Mouse (Mus musculus) brain, adult 10 weeks (tissue): ENCODE results near the gene Naa40. TPM values are rescaled to one million over a fixed set of nuclear protein-coding genes. Genes with fewer than 3 reads are reported as not detected.

ENCODE experiments used
- polyA plus RNA-seq: library from polyadenylated mRNA; stranded (reverse); fragments of 350-450 nt; fragmentation: Illumina TruSeq; extraction: RNeasy Lipid Tissue Mini Kit (QIAGEN cat#74804); gene quantifications from one replicate; pipeline ENCODE4 v1.2.3, GENCODE M21; 2015; ENCODE audit warnings: low read depth, low replicate concordance

The Naa40 gene
- polyA plus RNA-seq: 32.4 TPM

GRCm38 (mm10) chr19:7240782-7241690 is at the start of gene Naa40:
Naa40 (minus strand) TSS chr19:7241183.

GRCm38 (mm10) chr19:7267091-7267741 is 26.2 kb upstream of the Naa40 start, which contains the start of gene Rcor2:
Rcor2 (plus strand) TSS chr19:7267325.

GRCm38 (mm10) chr19:7217162-7217925 is 23.6 kb downstream of the Naa40 start, which contains the start of gene Cox8a:
Cox8a (minus strand) TSS chr19:7217616.

GRCm38 (mm10) chr19:7205753-7206736 is 34.9 kb downstream of the Naa40 start, which contains the start of gene Otub1:
Otub1 (minus strand) TSS chr19:7206316.

Other genes starting within 250 kb of the Naa40 start
- gene Dnajc4, start 248.6 kb downstream of the Naa40 start, polyA plus RNA-seq: 27.9 TPM
- 14.3 TPM for gene Nudt22, start 245.1 kb downstream of the Naa40 start, polyA plus RNA-seq
- 21.3 TPM for gene Trpt1, start 245.1 kb downstream of the Naa40 start, polyA plus RNA-seq
- gene Fermt3, start 221.7 kb downstream of the Naa40 start, polyA plus RNA-seq: 3.8 TPM
- 245 TPM for gene Stip1, start 201.2 kb downstream of the Naa40 start, polyA plus RNA-seq
- 16.9 TPM for gene Macrod1, start 184.4 kb downstream of the Naa40 start, polyA plus RNA-seq
- gene Flrt1, start 135.5 kb downstream of the Naa40 start, polyA plus RNA-seq: 9.3 TPM
- 209 TPM for gene Otub1, start 34.9 kb downstream of the Naa40 start, polyA plus RNA-seq
- gene Cox8a, start 23.6 kb downstream of the Naa40 start, polyA plus RNA-seq: 1,368 TPM
- gene Rcor2, start 26.1 kb upstream of the Naa40 start, polyA plus RNA-seq: 9.6 TPM
- gene Mark2, start 100.7 kb upstream of the Naa40 start, polyA plus RNA-seq: 60.8 TPM
- gene Spindoc, start 141.8 kb upstream of the Naa40 start, polyA plus RNA-seq: 20.1 TPM
- gene 2700081O15Rik, start 176.4 kb upstream of the Naa40 start, polyA plus RNA-seq: 18.2 TPM
- gene Rtn3, start 242.1 kb upstream of the Naa40 start, polyA plus RNA-seq: 871 TPM